ENCODE assay signal across 14 mouse cellular contexts in the genomic region with DNA sequence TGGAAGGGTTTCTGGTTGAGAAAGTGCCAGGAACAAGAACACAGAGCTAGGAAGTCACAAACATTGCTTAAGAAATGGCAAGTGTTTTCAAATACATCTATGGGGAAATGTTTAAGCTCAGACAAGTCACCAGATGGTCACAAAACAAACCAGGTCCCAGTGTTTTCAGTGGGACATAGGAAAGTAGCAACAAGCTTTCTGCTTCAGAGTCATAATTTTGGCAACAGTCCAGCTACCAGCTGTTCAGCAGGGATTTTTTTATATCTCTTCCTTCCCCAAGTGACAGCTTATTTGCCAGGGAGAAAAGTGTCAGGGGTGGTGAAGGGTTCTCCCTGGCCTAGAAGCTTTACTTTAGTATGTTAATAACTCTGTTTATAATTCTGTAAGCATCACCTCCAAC. TPM values are rescaled to one million over a fixed set of nuclear protein-coding genes. Genes with fewer than 3 reads are reported as not detected.
DNase-seq lines count a peak whose midpoint lies in the region; ATAC-seq and TF ChIP-seq lines count a peak whose summit lies in the region.
"Had no signal": no experiment of that assay in that cellular context is flagged by ENCODE, and none has a peak within 500 bp of the region (broad histone marks: within the 10 kb centered on the region; RNA-seq: fewer than 3 reads in every experiment).

No protein-coding gene starts in this region.

- H3K27me3 ChIP-seq in midbrain, postnatal 0 days (ENCODE audit: insufficient read depth, low read length): no peaks in the 10 kb centered on the region
- H3K27me3 ChIP-seq in midbrain, embryonic 10.5 days (ENCODE audit: low read depth, poor library complexity, severe bottlenecking): no peaks in the 10 kb centered on the region
- H3K27me3 ChIP-seq: limb, embryonic 15.5 days; megakaryocyte, embryonic 14.5 days; neural tube, embryonic 13.5 days had no signal

- peak; percentile 6 to 27 for DNase-seq in heart, adult 9 months (ENCODE audit: low spot score in 2 of 2)
- DNase-seq in heart, postnatal 25 days (ENCODE audit: low spot score): no peak
- peak; percentile 14 for DNase-seq in midbrain, postnatal 0 days (ENCODE audit: low spot score)
- DNase-seq in midbrain, embryonic 10.5 days (ENCODE audit: low spot score): no peak
- peak; percentile 52 to 66 for DNase-seq in heart, postnatal 10 days
- peak; percentile 16 for DNase-seq in telencephalon, adult 2 months (ENCODE audit: low read depth, low spot score)
- DNase-seq in layer of hippocampus, adult 9-10 months (ENCODE audit: low spot score): no peak
- DNase-seq: cerebellum, adult 11 months; spleen, adult 18-20 months had no signal

- no peaks in the 10 kb centered on the region for H3K9me3 ChIP-seq in midbrain, postnatal 0 days (ENCODE audit: low read length)
- no peaks in the 10 kb centered on the region for H3K9me3 ChIP-seq in midbrain, embryonic 10.5 days (replicated peaks)
- H3K9me3 ChIP-seq: limb, embryonic 15.5 days; megakaryocyte, embryonic 14.5 days; neural tube, embryonic 13.5 days had no signal

- no peaks in the 10 kb centered on the region for H3K4me1 ChIP-seq in midbrain, postnatal 0 days (ENCODE audit: insufficient read depth, low read length)
- no peaks in the 10 kb centered on the region for H3K4me1 ChIP-seq in midbrain, embryonic 10.5 days
- H3K4me1 ChIP-seq: limb, embryonic 15.5 days; megakaryocyte, embryonic 14.5 days; neural tube, embryonic 13.5 days had no signal

- TF ChIP-seq CTCF in midbrain, postnatal 0 days (IDR thresholded peaks at IDR 0.05): no peak

- no peak for ATAC-seq in midbrain, postnatal 0 days (ENCODE audit: low FRiP score)

- intact Hi-C loops in heart, postnatal 25 days (cut with DNase I): no loop called here
- intact Hi-C loops in heart, postnatal 10 days (cut with DNase I): no loop called here

- no peaks in the 10 kb centered on the region for H3K36me3 ChIP-seq in midbrain, postnatal 0 days (ENCODE audit: insufficient read depth, low read length)
- no peaks in the 10 kb centered on the region for H3K36me3 ChIP-seq in midbrain, embryonic 10.5 days
- H3K36me3 ChIP-seq: limb, embryonic 15.5 days; neural tube, embryonic 13.5 days had no signal

- H3K27ac ChIP-seq in midbrain, postnatal 0 days (ENCODE audit: low read depth, low read length): no peak overlapping the region
- no peak overlapping the region for H3K27ac ChIP-seq in midbrain, embryonic 10.5 days (replicated peaks)
- H3K27ac ChIP-seq: limb, embryonic 15.5 days; neural tube, embryonic 13.5 days had no signal

- H3K4me3 ChIP-seq in midbrain, postnatal 0 days (ENCODE audit: low read depth, low read length): no peak overlapping the region
- no peak overlapping the region for H3K4me3 ChIP-seq in midbrain, embryonic 10.5 days
- H3K4me3 ChIP-seq: limb, embryonic 15.5 days; megakaryocyte, embryonic 14.5 days; neural tube, embryonic 13.5 days had no signal

- H3K4me2 ChIP-seq in midbrain, postnatal 0 days (ENCODE audit: low read depth, low read length, poor library complexity, severe bottlenecking): no peak overlapping the region
- H3K4me2 ChIP-seq: limb, embryonic 15.5 days; neural tube, embryonic 13.5 days had no signal

- no peak overlapping the region for H3K9ac ChIP-seq in midbrain, postnatal 0 days (replicated peaks; ENCODE audit: low read length, poor library complexity, severe bottlenecking)
- H3K9ac ChIP-seq: limb, embryonic 15.5 days; neural tube, embryonic 13.5 days had no signal

RNA-seq across cellular contexts. Expression of gene Ccdc152, which starts 9.6 kb away (rescaled TPM):
- under 1 TPM in 1 of 2 experiments, not detected in 1; 0.28 TPM for total RNA-seq in heart, postnatal 25 days (2021)
- not detected in 2 replicates for total RNA-seq in midbrain, postnatal 0 days (2014; rRNA removed)
- 0.42 and 0.61 TPM in 2 replicates for polyA plus RNA-seq in midbrain, postnatal 0 days (2015; fragmentation: Nextera tagmentation; extraction: Ambion mirVana)
- not detected in 2 replicates for polyA plus RNA-seq in midbrain, embryonic 10.5 days (2016; fragmentation: Nextera tagmentation; extraction: Ambion mirVana)
- total RNA-seq in heart, postnatal 10 days (2021): under 1 TPM; 0.20 to 0.45 TPM
- total RNA-seq: gastrocnemius, postnatal 4 days had no signal
- polyA plus RNA-seq: embryonic facial prominence, embryonic 11.5 days; neural tube, embryonic 13.5 days had no signal

RNA-seq across cellular contexts. Expression of gene Selenop, which starts 44.6 kb away (rescaled TPM):
- 100 to 1,000 TPM; 344 to 347 TPM for total RNA-seq in heart, postnatal 25 days (2021)
- 267 and 322 TPM in 2 replicates for total RNA-seq in midbrain, postnatal 0 days (2014; rRNA removed)
- polyA plus RNA-seq in midbrain, postnatal 0 days (2015; fragmentation: Nextera tagmentation; extraction: Ambion mirVana): 201 and 233 TPM in 2 replicates
- 53.5 and 61.5 TPM in 2 replicates for polyA plus RNA-seq in midbrain, embryonic 10.5 days (2016; fragmentation: Nextera tagmentation; extraction: Ambion mirVana)
- 100 to 1,000 TPM; 257 to 282 TPM for total RNA-seq in heart, postnatal 10 days (2021)

Comparison
In these comparisons a context has a peak if more than half of its experiments do, and no peak if none do; other contexts are left out.
1. DNase-seq: peak in heart, adult 9 months (2 of 2), midbrain, postnatal 0 days (single experiment), heart, postnatal 10 days (2 of 2) and telencephalon, adult 2 months (single experiment); none in heart, postnatal 25 days (single experiment), midbrain, embryonic 10.5 days (single experiment) and layer of hippocampus, adult 9-10 months (single experiment).